Mouse (Mus musculus): ENCODE results near the gene Gm37240.

DNA sequence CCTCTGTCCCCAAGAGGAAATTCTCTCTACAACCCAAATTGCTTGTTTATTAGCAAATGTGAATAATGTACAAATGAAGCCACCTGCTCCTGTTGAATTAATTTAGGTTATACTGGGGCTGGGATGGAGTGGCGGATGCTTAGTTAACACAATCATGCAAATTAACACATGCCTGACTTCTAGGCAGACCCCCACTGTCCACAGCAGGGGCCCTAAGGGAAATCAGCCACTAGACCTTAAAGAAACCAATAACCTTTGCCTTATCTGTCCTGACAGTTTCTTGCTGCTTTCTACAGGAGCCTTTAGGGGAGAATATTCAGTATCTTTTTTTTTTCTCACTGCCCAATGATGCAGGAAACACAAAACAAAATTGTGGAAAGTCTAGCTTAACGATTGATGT is 748.9 kb downstream of the Gm37240 start:
- no peak for TF ChIP-seq EP300 (IDR thresholded peaks at IDR 0.05; ENCODE audit: insufficient read depth, low read depth, low read length)
- no peak for TF ChIP-seq CTCF (IDR thresholded peaks at IDR 0.05; ENCODE audit: low read depth, low read length)
- no peak for TF ChIP-seq POLR2A (IDR thresholded peaks at IDR 0.05; ENCODE audit: insufficient read depth, low read length)

All from ES-Bruce4 (cell line).